Mouse (Mus musculus): ENCODE measurements at regions not wholly inside any gene's neighbourhood (a gene's known extent, or its start where the extent isn't known, plus 50 kb on each side); places are given as distances from the start of the nearest gene placed in this dataset.
A peak's percentile ranks its signal among the peaks of the same experiment; 100 is the strongest.

DNA sequence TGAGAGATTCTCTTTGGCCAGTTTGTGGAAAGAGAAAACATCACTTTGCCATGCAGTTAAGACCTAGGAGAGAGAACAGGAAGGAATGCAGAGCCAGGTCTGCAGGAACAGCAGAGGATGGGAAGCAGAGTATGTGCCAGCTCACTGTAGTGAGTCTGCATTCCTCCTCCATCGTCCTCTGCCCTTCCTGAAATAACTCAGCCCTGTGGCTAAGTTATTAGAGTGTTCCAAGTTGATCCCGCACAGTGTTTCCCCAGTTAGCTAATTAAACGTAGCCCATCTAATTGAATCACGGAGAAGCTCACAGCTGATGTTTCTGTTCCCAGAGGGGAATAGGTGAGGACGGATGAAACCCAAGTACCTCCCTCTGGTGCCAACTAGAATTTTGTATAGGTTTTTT, 142.3 kb upstream of the Rack1 start:
- ATAC-seq (ENCODE audit: low read depth) (no peak), DNase-seq (ENCODE audit: low spot score) (peak; percentile 11)
- H3K9ac ChIP-seq (ENCODE audit: low read depth, low read length), result no peak overlapping the region
- no peak overlapping the region for H3K4me2 ChIP-seq (ENCODE audit: low read depth, low read length)
- H3K27ac ChIP-seq (replicated peaks; ENCODE audit: low read depth, low read length), result no peak overlapping the region
- H3K4me1 ChIP-seq (ENCODE audit: control insufficient read depth, insufficient read depth, low read length), result no peaks in the 10 kb centered on the region
- no peaks in the 10 kb centered on the region for H3K9me3 ChIP-seq (ENCODE audit: control insufficient read depth, low read length)
- H3K4me3 ChIP-seq (ENCODE audit: low read depth, low read length), result no peak overlapping the region
- H3K27me3 ChIP-seq (replicated peaks; ENCODE audit: control insufficient read depth, insufficient read depth, low read length), result no peaks in the 10 kb centered on the region
- no peaks in the 10 kb centered on the region for H3K36me3 ChIP-seq (ENCODE audit: control insufficient read depth, insufficient read depth, low read length)
- 35% methylated on average over 5 of the region's 5 CpGs for WGBS

DNA sequence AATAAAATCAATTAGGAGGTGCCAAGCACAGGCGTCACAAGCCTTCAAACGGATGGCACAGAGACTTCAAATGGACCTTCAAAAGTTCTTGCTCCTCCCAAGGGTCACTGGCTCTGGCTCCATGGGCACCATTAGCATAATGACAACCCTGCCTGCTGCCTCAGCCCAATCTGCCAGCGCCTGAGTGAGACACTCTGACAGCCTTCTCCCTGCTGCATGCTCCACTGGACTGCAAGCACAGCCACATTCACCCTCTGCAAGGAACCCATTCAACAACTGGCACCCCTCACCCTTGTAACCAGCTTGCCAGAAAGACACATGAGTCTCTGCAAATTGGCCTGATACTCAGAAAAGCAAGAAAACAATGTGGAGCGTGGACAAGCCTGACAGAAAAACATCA, 138.5 kb upstream of the Rack1 start:
- no peak for ATAC-seq (ENCODE audit: low read depth)
- Histone ChIP-seq H3K27ac (replicated peaks; ENCODE audit: low read depth, low read length) (no peak overlapping the region), H3K4me3 (ENCODE audit: low read depth, low read length) (no peak overlapping the region), H3K27me3 (replicated peaks; ENCODE audit: control insufficient read depth, insufficient read depth, low read length) (no peaks in the 10 kb centered on the region), H3K4me1 (ENCODE audit: control insufficient read depth, insufficient read depth, low read length) (no peaks in the 10 kb centered on the region), H3K36me3 (ENCODE audit: control insufficient read depth, insufficient read depth, low read length) (no peaks in the 10 kb centered on the region), H3K9me3 (ENCODE audit: control insufficient read depth, low read length) (no peaks in the 10 kb centered on the region), H3K9ac (ENCODE audit: low read depth, low read length) (no peak overlapping the region), H3K4me2 (ENCODE audit: low read depth, low read length) (no peak overlapping the region)
- no peak for DNase-seq (ENCODE audit: low spot score)
- WGBS, result 63% methylated on average over 4 of the region's 4 CpGs

DNA sequence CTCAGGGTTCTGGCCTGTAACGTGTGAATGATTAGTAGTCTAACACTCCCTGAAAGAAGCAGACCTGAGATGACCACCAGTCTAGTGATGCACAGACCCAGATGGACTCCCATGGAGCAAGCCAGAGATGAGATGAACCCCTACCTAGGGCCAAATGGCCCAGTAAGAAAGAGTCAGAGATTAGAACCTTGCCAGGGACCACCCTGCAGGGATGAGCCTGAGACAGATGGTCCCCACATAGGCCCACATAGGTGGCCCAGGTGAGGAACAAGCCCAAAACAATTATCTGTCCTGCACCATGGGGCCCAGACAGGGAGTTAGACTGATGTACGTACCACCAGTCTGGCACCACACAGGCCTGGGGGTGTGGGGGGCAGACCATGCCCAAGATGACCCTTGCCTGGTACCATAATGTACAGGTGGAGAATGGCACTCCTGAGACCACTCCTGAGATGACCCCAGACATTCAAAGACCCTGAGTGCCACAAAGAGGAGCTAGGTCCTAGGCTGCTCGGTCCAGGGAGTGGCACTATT, 115.3 kb upstream of the Rack1 start:
- Histone ChIP-seq H3K4me2 (ENCODE audit: low read depth, low read length) (no peak overlapping the region), H3K27ac (replicated peaks; ENCODE audit: low read depth, low read length) (no peak overlapping the region), H3K4me1 (ENCODE audit: control insufficient read depth, insufficient read depth, low read length) (no peaks in the 10 kb centered on the region), H3K36me3 (ENCODE audit: control insufficient read depth, insufficient read depth, low read length) (no peaks in the 10 kb centered on the region), H3K9ac (ENCODE audit: low read depth, low read length) (no peak overlapping the region), H3K27me3 (replicated peaks; ENCODE audit: control insufficient read depth, insufficient read depth, low read length) (no peaks in the 10 kb centered on the region), H3K9me3 (ENCODE audit: control insufficient read depth, low read length) (no peaks in the 10 kb centered on the region), H3K4me3 (ENCODE audit: low read depth, low read length) (no peak overlapping the region)
- WGBS, result 81% methylated on average over 3 of the region's 3 CpGs
- DNase-seq (ENCODE audit: low spot score) (no peak), ATAC-seq (ENCODE audit: low read depth) (no peak)

DNA sequence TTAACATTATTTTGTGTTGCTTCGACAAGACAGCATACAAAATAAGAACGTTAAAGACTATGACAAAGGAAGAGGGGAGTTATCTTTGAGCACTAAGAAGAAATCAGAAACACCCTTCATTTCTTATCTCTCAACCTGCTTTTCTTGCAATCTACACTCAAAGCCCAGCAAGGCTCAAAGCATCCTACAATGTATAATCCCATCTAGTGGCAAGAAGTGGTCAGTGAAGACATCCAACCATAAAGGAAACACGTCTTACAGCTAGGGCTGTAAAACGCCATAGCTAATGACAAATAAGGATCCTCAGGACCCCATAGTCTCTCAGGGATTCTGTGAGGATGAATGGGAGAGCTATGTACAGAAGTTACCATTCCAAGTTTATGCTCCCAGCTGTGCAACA, 110.1 kb upstream of the Rack1 start:
- Histone ChIP-seq H3K36me3 (ENCODE audit: control insufficient read depth, insufficient read depth, low read length) (no peaks in the 10 kb centered on the region), H3K9ac (ENCODE audit: low read depth, low read length) (no peak overlapping the region), H3K4me1 (ENCODE audit: control insufficient read depth, insufficient read depth, low read length) (no peaks in the 10 kb centered on the region), H3K4me3 (ENCODE audit: low read depth, low read length) (no peak overlapping the region), H3K27ac (replicated peaks; ENCODE audit: low read depth, low read length) (no peak overlapping the region), H3K27me3 (replicated peaks; ENCODE audit: control insufficient read depth, insufficient read depth, low read length) (no peaks in the 10 kb centered on the region), H3K4me2 (ENCODE audit: low read depth, low read length) (no peak overlapping the region), H3K9me3 (ENCODE audit: control insufficient read depth, low read length) (no peaks in the 10 kb centered on the region)
- ATAC-seq (ENCODE audit: low read depth), result no peak
- no peak for DNase-seq (ENCODE audit: low spot score)
- WGBS, result 80% methylated on average over 4 of the region's 4 CpGs

DNA sequence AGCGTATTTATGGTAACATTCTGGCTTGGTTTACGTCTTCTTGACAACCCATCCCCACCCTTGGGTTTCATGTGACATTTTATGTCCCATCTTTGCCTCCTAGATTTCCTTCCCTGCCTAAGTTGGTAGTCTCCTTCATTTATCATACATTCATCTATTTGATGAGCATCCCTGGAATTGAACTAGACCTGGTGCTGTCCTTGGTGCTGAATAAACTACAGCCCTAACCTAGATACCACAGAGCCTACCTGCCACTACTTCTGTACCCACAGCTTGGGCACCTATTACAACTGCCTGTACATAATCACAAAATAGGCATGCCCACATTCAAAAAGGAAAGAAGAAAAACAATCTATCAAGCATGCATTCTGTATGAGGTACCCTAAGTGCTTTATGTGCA, 103.8 kb upstream of the Rack1 start:
- 0 out of 2 replicates have a peak, but pooled peaks cover 6% of the 10 kb centered on the region for H3K9me3 ChIP-seq (ENCODE audit: control insufficient read depth, low read length)
- H3K27me3 ChIP-seq (replicated peaks; ENCODE audit: control insufficient read depth, insufficient read depth, low read length), result no peaks in the 10 kb centered on the region
- H3K9ac ChIP-seq (ENCODE audit: low read depth, low read length), result no peak overlapping the region
- no peaks in the 10 kb centered on the region for H3K4me1 ChIP-seq (ENCODE audit: control insufficient read depth, insufficient read depth, low read length)
- H3K4me2 ChIP-seq (ENCODE audit: low read depth, low read length), result no peak overlapping the region
- H3K27ac ChIP-seq (replicated peaks; ENCODE audit: low read depth, low read length), result no peak overlapping the region
- ATAC-seq (ENCODE audit: low read depth) (no peak), DNase-seq (ENCODE audit: low spot score) (peak; percentile 41)
- no peaks in the 10 kb centered on the region for H3K36me3 ChIP-seq (ENCODE audit: control insufficient read depth, insufficient read depth, low read length)
- H3K4me3 ChIP-seq (ENCODE audit: low read depth, low read length), result no peak overlapping the region
- WGBS, result 88% methylated on average over 2 of the region's 2 CpGs

DNA sequence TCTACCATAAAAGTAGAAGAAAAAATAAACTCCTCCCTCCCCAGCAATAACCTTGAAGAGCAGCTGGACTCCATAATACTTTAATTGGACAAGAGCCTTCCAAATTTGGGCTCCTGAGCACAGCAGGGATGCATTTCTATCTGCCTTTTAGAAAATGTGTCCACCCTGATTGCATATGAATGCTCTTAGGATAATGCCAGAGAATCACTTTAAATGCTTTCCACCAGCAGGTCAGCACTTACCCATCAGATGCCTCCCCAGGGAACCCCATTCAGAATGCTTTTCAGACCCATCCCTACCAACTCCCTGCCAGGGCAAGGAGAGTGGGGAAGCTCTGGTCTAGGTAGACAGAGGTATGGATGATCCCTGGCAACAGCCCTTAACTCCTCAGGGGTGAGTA, 102.9 kb upstream of the Rack1 start:
- H3K4me1 ChIP-seq (ENCODE audit: control insufficient read depth, insufficient read depth, low read length), result no peaks in the 10 kb centered on the region
- H3K9ac ChIP-seq (ENCODE audit: low read depth, low read length), result no peak overlapping the region
- no peak overlapping the region for H3K27ac ChIP-seq (replicated peaks; ENCODE audit: low read depth, low read length)
- H3K4me2 ChIP-seq (ENCODE audit: low read depth, low read length), result no peak overlapping the region
- H3K9me3 ChIP-seq (ENCODE audit: control insufficient read depth, low read length), result 0 out of 2 replicates have a peak, but pooled peaks cover 6% of the 10 kb centered on the region
- ATAC-seq (ENCODE audit: low read depth) (no peak), DNase-seq (ENCODE audit: low spot score) (no peak)
- no peaks in the 10 kb centered on the region for H3K27me3 ChIP-seq (replicated peaks; ENCODE audit: control insufficient read depth, insufficient read depth, low read length)
- no peaks in the 10 kb centered on the region for H3K36me3 ChIP-seq (ENCODE audit: control insufficient read depth, insufficient read depth, low read length)
- no peak overlapping the region for H3K4me3 ChIP-seq (ENCODE audit: low read depth, low read length)

DNA sequence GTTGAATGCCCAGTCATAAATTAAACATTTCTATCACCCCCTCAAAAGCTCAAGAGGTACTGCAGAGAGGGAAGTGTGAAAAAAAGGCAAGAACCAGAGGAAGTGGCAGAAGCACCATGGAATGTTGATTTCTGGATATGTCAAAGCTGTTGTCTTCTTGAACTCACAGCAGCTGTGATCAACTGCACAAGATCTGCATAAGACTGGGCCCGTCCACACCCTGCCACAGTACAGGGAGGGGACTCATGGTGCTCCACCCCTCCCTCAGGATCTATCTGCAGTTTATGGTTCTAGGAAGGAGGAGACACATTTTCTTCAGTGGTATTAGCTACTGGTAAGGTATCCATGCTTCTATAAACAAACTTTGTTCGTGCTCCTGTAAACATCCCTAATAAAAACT, 92.9 kb upstream of the Rack1 start:
- H3K27me3 ChIP-seq (replicated peaks; ENCODE audit: control insufficient read depth, insufficient read depth, low read length), result no peaks in the 10 kb centered on the region
- no peak for ATAC-seq (ENCODE audit: low read depth)

DNA sequence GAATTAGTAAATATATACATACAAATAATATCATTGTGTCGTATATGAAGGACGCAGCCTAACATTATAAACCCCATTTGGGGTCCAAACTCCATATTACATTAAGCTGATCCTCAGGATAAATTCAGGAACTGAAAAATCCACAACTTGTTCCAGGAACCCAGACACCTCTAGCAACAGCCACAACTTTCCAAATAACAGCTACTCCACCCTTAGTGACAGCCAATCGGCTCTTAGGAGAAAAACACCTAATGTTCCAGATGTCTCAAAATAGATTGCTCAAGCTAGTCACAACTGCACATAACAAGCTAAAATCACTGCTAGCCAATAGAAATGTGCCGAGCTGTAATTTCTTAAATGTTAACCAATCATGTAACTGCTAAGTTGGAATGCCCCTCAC, 89.2 kb upstream of the Rack1 start:
- H3K4me2 ChIP-seq (ENCODE audit: low read depth, low read length), result no peak overlapping the region
- H3K4me3 ChIP-seq (ENCODE audit: low read depth, low read length), result no peak overlapping the region
- no peaks in the 10 kb centered on the region for H3K9me3 ChIP-seq (ENCODE audit: control insufficient read depth, low read length)
- DNase-seq (ENCODE audit: low spot score), result no peak
- no peaks in the 10 kb centered on the region for H3K27me3 ChIP-seq (replicated peaks; ENCODE audit: control insufficient read depth, insufficient read depth, low read length)
- H3K27ac ChIP-seq (replicated peaks; ENCODE audit: low read depth, low read length), result no peak overlapping the region
- ATAC-seq (ENCODE audit: low read depth), result no peak
- no peaks in the 10 kb centered on the region for H3K36me3 ChIP-seq (ENCODE audit: control insufficient read depth, insufficient read depth, low read length)
- WGBS, result 93% methylated on average over 4 of the region's 4 CpGs
- no peaks in the 10 kb centered on the region for H3K4me1 ChIP-seq (ENCODE audit: control insufficient read depth, insufficient read depth, low read length)
- H3K9ac ChIP-seq (ENCODE audit: low read depth, low read length), result no peak overlapping the region

More for the DNA sequence above, 92.9 kb upstream of the Rack1 start:
- Histone ChIP-seq H3K4me3 (ENCODE audit: low read depth, low read length) (no peak overlapping the region), H3K9me3 (ENCODE audit: control insufficient read depth, low read length) (no peaks in the 10 kb centered on the region), H3K9ac (ENCODE audit: low read depth, low read length) (no peak overlapping the region), H3K4me2 (ENCODE audit: low read depth, low read length) (no peak overlapping the region), H3K4me1 (ENCODE audit: control insufficient read depth, insufficient read depth, low read length) (no peaks in the 10 kb centered on the region), H3K27ac (replicated peaks; ENCODE audit: low read depth, low read length) (no peak overlapping the region), H3K36me3 (ENCODE audit: control insufficient read depth, insufficient read depth, low read length) (no peaks in the 10 kb centered on the region)
- WGBS, result 77% methylated on average over 2 of the region's 2 CpGs
- no peak for DNase-seq (ENCODE audit: low spot score)

DNA sequence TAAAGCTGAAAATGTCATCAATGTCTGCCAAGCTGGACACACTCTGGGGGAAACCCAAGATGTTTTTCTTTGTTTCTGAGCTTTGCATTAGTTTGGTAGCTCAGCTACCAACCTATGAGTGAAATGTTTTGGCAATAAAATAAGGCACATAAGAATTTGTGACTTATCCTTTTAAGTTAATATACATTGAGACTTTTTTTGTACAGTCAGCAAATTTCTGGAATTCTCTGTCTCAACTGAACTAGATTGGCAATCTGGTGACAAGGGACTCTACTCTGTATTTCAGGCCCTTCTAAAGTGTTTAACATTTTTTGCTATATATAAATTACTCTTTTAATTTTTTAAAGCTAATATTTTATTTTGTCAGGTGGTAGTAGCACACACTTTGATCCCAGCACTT, 76.1 kb upstream of the Rack1 start:
- H3K27me3 ChIP-seq (replicated peaks; ENCODE audit: control insufficient read depth, insufficient read depth, low read length), result no peaks in the 10 kb centered on the region
- no peak for ATAC-seq (ENCODE audit: low read depth)
- H3K27ac ChIP-seq (replicated peaks; ENCODE audit: low read depth, low read length), result no peak overlapping the region
- H3K4me2 ChIP-seq (ENCODE audit: low read depth, low read length), result no peak overlapping the region
- H3K4me1 ChIP-seq (ENCODE audit: control insufficient read depth, insufficient read depth, low read length), result no peaks in the 10 kb centered on the region
- no peak overlapping the region for H3K9ac ChIP-seq (ENCODE audit: low read depth, low read length)
- H3K9me3 ChIP-seq (ENCODE audit: control insufficient read depth, low read length), result no peaks in the 10 kb centered on the region
- no peak for DNase-seq (ENCODE audit: low spot score)
- no peak overlapping the region for H3K4me3 ChIP-seq (ENCODE audit: low read depth, low read length)
- H3K36me3 ChIP-seq (ENCODE audit: control insufficient read depth, insufficient read depth, low read length), result no peaks in the 10 kb centered on the region
